Mouse (Mus musculus) spleen, adult 2 months (tissue): ENCODE results near the gene Srebf2. TPM values are rescaled to one million over a fixed set of nuclear protein-coding genes. Genes with fewer than 3 reads are reported as not detected.
"Not testable (repeated sequence)": the region's sequence is repeated elsewhere in the genome, so short reads cannot be mapped to it uniquely, and the experiment has no call there.

Source experiments
- DNase-seq, 2 experiments: peaks; one replicate each; pipeline versions ENCODE4 v3.0.0 to v3.0.0-alpha.2; 2012 to 2021; ENCODE audit warnings: low spot score in 2 of 2, low read depth in 1 of 2
- H3K27ac ChIP-seq: fragments of 200-500 bp; 2 replicates; pipeline ENCODE4 v1.5.1; 2012; ENCODE audit warnings: low read length, inconsistent platforms; ENCODE audit not compliant: insufficient read depth
- H3K27me3 ChIP-seq: fragments of 200-500 bp; 2 replicates; pipeline ENCODE4 v1.6.1; 2012; ENCODE audit warnings: mild to moderate bottlenecking, moderate library complexity, low read length, inconsistent platforms; ENCODE audit not compliant: control insufficient read depth, insufficient read depth
- H3K36me3 ChIP-seq: fragments of 200-500 bp; 2 replicates; pipeline ENCODE4 v1.6.1; 2012; ENCODE audit warnings: mild to moderate bottlenecking, low read length, inconsistent platforms; ENCODE audit not compliant: control insufficient read depth, insufficient read depth
- H3K4me1 ChIP-seq: fragments of 200-500 bp; 2 replicates; pipeline ENCODE4 v1.6.1; 2011; ENCODE audit warnings: inconsistent platforms; ENCODE audit not compliant: control insufficient read depth, insufficient read depth, insufficient read length
- H3K4me3 ChIP-seq: fragments of 200-500 bp; 2 replicates; pipeline ENCODE4 v1.5.1; 2011; ENCODE audit warnings: mild to moderate bottlenecking, inconsistent platforms; ENCODE audit not compliant: insufficient read depth, insufficient read length; ENCODE audit errors: extremely low read depth
- CTCF ChIP-seq: fragments of 200-500 bp; IDR thresholded peaks from 2 replicates; pipeline ENCODE4 v1.5.1; 2011; ENCODE audit warnings: mild to moderate bottlenecking, inconsistent platforms; ENCODE audit not compliant: insufficient read depth, insufficient read length, insufficient replicate concordance; ENCODE audit errors: extremely low read depth
- POLR2A ChIP-seq: fragments of 200-500 bp; IDR thresholded peaks from 2 replicates; pipeline ENCODE4 v1.6.1; 2011; ENCODE audit warnings: low read depth, low read length, inconsistent platforms
- WGBS: fragments of 180-500 bp; shearing (Covaris S2); methylation state at CpG from one replicate; pipeline ENCODE4 v1.1.7; 2018; 5-methylcytosine and 5-hydroxymethylcytosine counted together
- polyA plus RNA-seq: library from polyadenylated mRNA; depleted of rRNA; stranded (reverse); fragments of >200 nt; gene quantifications from 2 replicates; pipeline ENCODE4 v1.2.3, GENCODE M21; 2012

The Srebf2 gene
- polyA plus RNA-seq, 1 experiment, result 204 TPM

DNA sequence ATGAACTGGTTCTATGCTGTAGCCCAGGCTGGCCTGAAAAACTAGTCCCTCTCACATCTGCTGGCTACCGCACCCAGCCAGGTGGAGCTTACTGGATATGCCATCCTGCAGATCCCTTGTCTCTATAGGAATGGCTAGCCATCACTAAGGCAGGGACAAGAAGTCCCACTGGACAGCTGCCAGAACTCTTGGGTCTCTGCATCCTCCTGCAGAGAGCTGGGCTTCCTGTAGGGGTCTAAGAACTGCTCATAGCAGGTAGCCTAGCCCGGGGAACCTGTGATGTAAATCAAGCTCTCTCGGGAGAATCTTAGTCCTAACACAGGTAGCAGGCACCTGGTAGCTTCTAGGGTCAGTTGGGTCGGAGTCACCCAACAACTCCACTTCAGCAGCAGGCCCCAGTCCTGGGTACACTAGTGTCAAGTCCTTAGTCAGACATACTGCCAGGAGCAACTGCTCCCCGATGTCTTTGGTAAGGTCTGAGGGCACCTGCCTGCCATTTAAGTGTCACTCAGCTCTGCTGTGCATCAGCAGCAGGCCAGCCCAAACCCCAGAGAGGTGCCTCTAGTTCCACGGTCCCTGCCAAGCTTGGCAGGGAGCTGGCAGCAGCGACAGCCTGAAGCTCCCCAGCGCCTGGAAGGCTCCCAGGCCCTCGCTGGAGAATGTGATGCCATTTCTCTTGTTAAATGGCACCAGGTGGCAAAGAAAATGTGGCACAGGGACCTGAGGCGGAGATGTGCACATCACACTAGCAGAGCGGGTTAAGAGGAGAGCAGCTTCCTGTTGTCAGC, 84.8 kb downstream of the Srebf2 start:
- TF ChIP-seq CTCF, result no peak
- no peak for TF ChIP-seq POLR2A
- no peaks in the 10 kb centered on the region for H3K27me3 ChIP-seq
- no peak overlapping the region for H3K4me3 ChIP-seq
- DNase-seq, result no peak
- H3K27ac ChIP-seq, result peak overlapping the region; percentile 76
- H3K36me3 ChIP-seq, result no peaks in the 10 kb centered on the region
- 62% methylated on average over 11 of the region's 11 CpGs for WGBS
- H3K4me1 ChIP-seq, result peaks cover 46% of the 10 kb centered on the region

- Histone ChIP-seq H3K36me3 (no peaks in the 10 kb centered on the region), H3K27me3 (no peaks in the 10 kb centered on the region), H3K27ac (peak overlapping the region; percentile 76), H3K4me1 (peaks cover 45% of the 10 kb centered on the region), H3K4me3 (no peak overlapping the region)
- peak in 1 of 2 experiments; percentile 74 for DNase-seq
- TF ChIP-seq POLR2A (no peak), CTCF (no peak)
- WGBS, result 52% methylated on average over 4 of the region's 4 CpGs
These were observed 85.7 kb downstream of the Srebf2 start for GRCm38 (mm10) chr15:82232651-82233050.

DNA sequence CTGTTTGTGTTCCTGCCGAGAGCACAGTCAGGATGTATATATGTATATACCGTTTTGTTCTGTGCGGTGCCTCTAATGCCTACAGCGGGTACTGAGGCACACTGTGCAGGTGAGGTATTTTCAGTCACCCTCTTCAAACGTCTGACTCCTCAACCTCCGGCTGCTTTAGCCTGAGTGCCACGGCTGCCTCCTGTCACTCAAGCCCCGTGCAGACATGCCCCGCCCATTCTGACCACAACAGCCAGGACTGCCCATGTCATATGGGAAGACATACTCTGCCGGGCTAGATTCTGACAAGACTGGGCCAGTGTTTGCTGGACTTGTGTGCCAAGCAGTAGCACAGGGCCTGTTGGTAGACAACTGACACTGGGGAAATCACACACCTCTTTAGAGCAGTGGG, 88.7 kb downstream of the Srebf2 start:
- H3K4me3 ChIP-seq, result no peak overlapping the region

GRCm38 (mm10) chr15:82236565-82236964, 89.6 kb downstream of the Srebf2 start:
- Histone ChIP-seq H3K4me3 (no peak overlapping the region), H3K36me3 (no peaks in the 10 kb centered on the region), H3K27ac (no peak overlapping the region), H3K27me3 (no peaks in the 10 kb centered on the region), H3K4me1 (peaks cover 24% of the 10 kb centered on the region)
- TF ChIP-seq POLR2A (no peak), CTCF (peak; percentile 96)
- WGBS, result 29% methylated on average over 5 of the region's 5 CpGs
- peak; percentile 64 to 86 for DNase-seq

More for the DNA sequence above, 88.7 kb downstream of the Srebf2 start:
- TF ChIP-seq POLR2A, result no peak
- TF ChIP-seq CTCF, result no peak
- Histone ChIP-seq H3K4me1 (peaks cover 33% of the 10 kb centered on the region), H3K27me3 (no peaks in the 10 kb centered on the region), H3K27ac (peak overlapping the region; percentile 57), H3K36me3 (no peaks in the 10 kb centered on the region)
- 49% methylated on average over 10 of the region's 10 CpGs for WGBS
- DNase-seq, result no peak

GRCm38 (mm10) chr15:82243311-82243710, 96.3 kb downstream of the Srebf2 start:
- H3K4me1 ChIP-seq, result no peaks in the 10 kb centered on the region; the same call in 1 of the 2 replicates
- DNase-seq, result no peak
- H3K36me3 ChIP-seq, result no peaks in the 10 kb centered on the region
- WGBS, result 74% methylated on average over 3 of the region's 3 CpGs
- no peak overlapping the region for H3K27ac ChIP-seq
- no peak for TF ChIP-seq CTCF
- peak overlapping the region; percentile 99 for H3K4me3 ChIP-seq
- H3K27me3 ChIP-seq, result no peaks in the 10 kb centered on the region

GRCm38 (mm10) chr15:82243742-82244114, 96.7 kb downstream of the Srebf2 start:
- DNase-seq, result no peak
- Histone ChIP-seq H3K27ac (no peak overlapping the region), H3K36me3 (no peaks in the 10 kb centered on the region), H3K4me3 (peak overlapping the region; percentile 99), H3K27me3 (no peaks in the 10 kb centered on the region), H3K4me1 (no peaks in the 10 kb centered on the region; the same call in 1 of the 2 replicates)
- TF ChIP-seq CTCF (no peak), POLR2A (no peak)
- WGBS, result 2% methylated on average over 12 of the region's 12 CpGs

GRCm38 (mm10) chr15:82244115-82244804, 97.3 kb downstream of the Srebf2 start, which contains the start of gene Cenpm:
Gene Cenpm (minus strand): TSS chr15:82244748.
- H3K27ac ChIP-seq, result peak within 1 kb of the TSS; percentile 61; the same call in 1 of the 2 replicates
- DNase-seq, result peak; percentile 74 to 90
- H3K4me1 ChIP-seq, result no peaks in the 10 kb centered on the region; the same call in 1 of the 2 replicates
- peak within 1 kb of the TSS; percentile 99 for H3K4me3 ChIP-seq
- no peaks in the 10 kb centered on the region for H3K27me3 ChIP-seq
- H3K36me3 ChIP-seq, result no peaks in the 10 kb centered on the region
- TF ChIP-seq POLR2A (no peak), CTCF (no peak)
- under 1% methylated on average over 65 of the region's 65 CpGs for WGBS

DNA sequence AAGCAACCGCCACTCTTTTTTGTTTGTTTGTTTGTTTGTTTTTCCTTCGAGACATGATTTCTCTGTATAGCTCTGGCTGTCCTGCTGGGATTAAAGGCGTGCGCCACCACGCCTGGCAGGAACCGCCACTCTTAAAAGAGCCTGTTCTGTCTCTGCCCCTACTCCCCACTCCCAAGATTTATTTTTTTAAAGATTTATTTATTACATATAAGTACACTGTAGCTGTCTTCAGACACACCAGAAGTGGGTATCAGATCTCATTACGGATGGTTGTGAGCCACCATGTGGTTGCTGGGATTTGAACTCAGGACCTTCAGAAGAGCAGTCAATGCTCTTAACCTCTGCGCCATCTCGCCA, 97.8 kb downstream of the Srebf2 start:
- H3K27me3 ChIP-seq, H3K36me3 ChIP-seq, DNase-seq, H3K27ac ChIP-seq, H3K4me1 ChIP-seq: not testable (repeated sequence)
- WGBS, result 23% methylated on average over 9 of the region's 9 CpGs
- peak overlapping the region; percentile 99; the same call in 1 of the 2 replicates for H3K4me3 ChIP-seq
